ENCODE assay signal across 8 mouse cellular contexts in genomic region chr7:112697162-112697841, GRCm38 (mm10). TPM values are rescaled to one million over a fixed set of nuclear protein-coding genes. Genes with fewer than 3 reads are reported as not detected.
DNase-seq lines count a peak whose midpoint lies in the region; ATAC-seq lines count a peak whose summit lies in the region.

No protein-coding gene starts in this region.

- H3K9ac ChIP-seq in forebrain, embryonic 11.5 days (ENCODE audit: low read length): peak overlapping the region; percentile 21; the same call in 1 of the 2 replicates
- 0 out of 2 replicates have a peak overlapping the region, but pooled peaks have one; percentile 24 for H3K9ac ChIP-seq in midbrain, embryonic 12.5 days (replicated peaks)

- intact Hi-C loops in heart, postnatal 14 days (cut with DNase I): loop anchor here (2.0 kb wide), 1 partner anchor 17 kb away; no protein-coding TSS in a partner anchor

- peaks cover 34% of the 10 kb centered on the region for H3K4me1 ChIP-seq in forebrain, embryonic 11.5 days (replicated peaks; ENCODE audit: control insufficient read depth, insufficient read depth, low read length)
- H3K4me1 ChIP-seq in midbrain, embryonic 12.5 days: peaks cover 75% of the 10 kb centered on the region

- WGBS in forebrain, embryonic 11.5 days: 8% methylated on average over 10 of the region's 10 CpGs
- WGBS in midbrain, embryonic 12.5 days: 7% methylated on average over 10 of the region's 10 CpGs

- 0 out of 2 replicates have a peak, but pooled peaks have one; percentile 18 for ATAC-seq in forebrain, embryonic 11.5 days (replicated peaks; ENCODE audit: low FRiP score)
- ATAC-seq in midbrain, embryonic 12.5 days (ENCODE audit: low FRiP score, low read depth): peak; percentile 34; the same call in 1 of the 2 replicates
- no peak for ATAC-seq in cerebellum, adult (ENCODE audit: insufficient number of reproducible peaks, low FRiP score, low TSS enrichment)

- DNase-seq in right cerebral cortex, postnatal 10 days (ENCODE audit: low spot score in 2 of 2): peak; percentile 34 to 40
- DNase-seq in right cerebral cortex, adult 18-20 months: no peak
- DNase-seq in forebrain, embryonic 11.5 days (ENCODE audit: low spot score): peak; percentile 58
- peak; percentile 61 to 70 for DNase-seq in heart, postnatal 14 days
- DNase-seq in kidney, postnatal 36 days: peak; percentile 66 to 69
- no peak for DNase-seq in spleen, postnatal 14 days (ENCODE audit: low spot score in 2 of 2)

- no peaks in the 10 kb centered on the region for H3K9me3 ChIP-seq in forebrain, embryonic 11.5 days (ENCODE audit: control insufficient read depth, low read length)
- no peaks in the 10 kb centered on the region for H3K9me3 ChIP-seq in midbrain, embryonic 12.5 days

- H3K27me3 ChIP-seq in forebrain, embryonic 11.5 days (ENCODE audit: control insufficient read depth, insufficient read depth, low read length): no peaks in the 10 kb centered on the region
- no peaks in the 10 kb centered on the region; the same call in 1 of the 2 replicates for H3K27me3 ChIP-seq in midbrain, embryonic 12.5 days

- H3K4me3 ChIP-seq in forebrain, embryonic 11.5 days (ENCODE audit: low read depth, low read length): no peak overlapping the region
- H3K4me3 ChIP-seq in midbrain, embryonic 12.5 days: no peak overlapping the region

- H3K27ac ChIP-seq in forebrain, embryonic 11.5 days (ENCODE audit: low read depth, low read length): peak overlapping the region; percentile 59
- H3K27ac ChIP-seq in midbrain, embryonic 12.5 days (replicated peaks): peak overlapping the region; percentile 66

- 0 out of 2 replicates have a peak overlapping the region, but pooled peaks have one; percentile 8 for H3K4me2 ChIP-seq in forebrain, embryonic 11.5 days (ENCODE audit: low read depth, low read length, severe bottlenecking)
- peak overlapping the region; percentile 25 for H3K4me2 ChIP-seq in midbrain, embryonic 12.5 days (replicated peaks)

- H3K36me3 ChIP-seq in forebrain, embryonic 11.5 days (ENCODE audit: control insufficient read depth, insufficient read depth, low read length): no peaks in the 10 kb centered on the region
- no peaks in the 10 kb centered on the region for H3K36me3 ChIP-seq in midbrain, embryonic 12.5 days

RNA-seq across cellular contexts. Expression of gene Tead1, which starts 18.2 kb away (rescaled TPM):
- polyA plus RNA-seq in forebrain, embryonic 11.5 days (2014; fragmentation: Nextera tagmentation; extraction: Ambion mirVana): 17.9 and 24.9 TPM in 2 replicates
- 100 to 1,000 TPM; 147 to 154 TPM for total RNA-seq in heart, postnatal 14 days (2021)
- 20.5 and 24.6 TPM in 2 replicates for polyA plus RNA-seq in midbrain, embryonic 12.5 days (2016; fragmentation: Nextera tagmentation; extraction: Ambion mirVana)

Comparison
In these comparisons a context has a peak if more than half of its experiments do, and no peak if none do; other contexts are left out.
1. DNase-seq: peak in right cerebral cortex, postnatal 10 days (2 of 2), forebrain, embryonic 11.5 days (single experiment), heart, postnatal 14 days (2 of 2) and kidney, postnatal 36 days (2 of 2); none in right cerebral cortex, adult 18-20 months (single experiment) and spleen, postnatal 14 days (0 of 2).